Mouse (Mus musculus) stomach, postnatal 0 days (tissue): ENCODE data around the gene Ccl24.

Source experiments
- CTCF ChIP-seq: IDR thresholded peaks from 2 replicates; pipeline ENCODE4 v1.5.1; 2016; ENCODE audit warnings: antibody characterized with exemption, low read depth, mild to moderate bottlenecking, moderate library complexity
- EP300 ChIP-seq: optimal IDR thresholded peaks from 2 replicates; pipeline ENCODE3; 2016; ENCODE audit warnings: antibody characterized with exemption

DNA sequence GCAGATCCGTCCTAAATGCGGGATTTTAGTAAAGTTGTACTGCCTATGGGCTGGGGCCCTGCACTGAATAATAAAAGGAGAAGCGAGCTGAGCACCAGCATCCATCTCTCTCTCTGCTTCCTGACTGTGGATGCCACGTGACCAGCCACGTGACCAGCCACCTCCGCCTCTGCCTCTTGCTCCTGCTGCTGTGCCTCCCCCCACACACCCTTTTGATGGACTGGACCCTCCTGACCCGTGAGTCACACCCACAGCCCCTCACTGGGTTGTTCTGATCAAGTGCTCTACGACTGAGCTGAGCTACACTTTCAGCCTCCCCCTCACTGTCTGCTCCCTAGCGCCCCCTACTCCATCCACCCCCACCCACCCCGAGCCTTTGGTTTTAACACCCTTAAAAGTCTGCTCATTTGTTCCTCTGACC, 35.0 kb downstream of the Ccl24 start:
- TF ChIP-seq CTCF (no peak), EP300 (no peak)
